Mouse (Mus musculus) midbrain, embryonic 16.5 days (tissue): ENCODE measurements around the gene Rpl11. TPM values are rescaled to one million over a fixed set of nuclear protein-coding genes. Genes with fewer than 3 reads are reported as not detected.
A peak's percentile ranks its signal among the peaks of the same experiment; 100 is the strongest.

Experiments
- ATAC-seq: fragments of 200-750 bp; cut with Nextera tagmentation; 2 replicates; pipeline ENCODE4 v1.8.0; 2017; ENCODE audit warnings: moderate TSS enrichment
- H3K27ac ChIP-seq: fragments of 300-500 bp; sonication (generic); 2 replicates; pipeline ENCODE4 v1.5.1; 2014; ENCODE audit warnings: mild to moderate bottlenecking, low read length, mixed read lengths
- H3K27me3 ChIP-seq: fragments of 300-500 bp; sonication (generic); 2 replicates; pipeline ENCODE4 v1.6.1; 2014; ENCODE audit warnings: low read depth, low read length, mixed read lengths; ENCODE audit not compliant: control insufficient read depth, insufficient read depth
- H3K36me3 ChIP-seq: fragments of 300-500 bp; sonication (generic); 2 replicates; pipeline ENCODE4 v1.6.1; 2014; ENCODE audit warnings: mild to moderate bottlenecking, low read length, moderate library complexity, mixed read lengths; ENCODE audit not compliant: control insufficient read depth, insufficient read depth
- H3K4me1 ChIP-seq: fragments of 300-500 bp; sonication (generic); 2 replicates; pipeline ENCODE4 v1.6.1; 2014; ENCODE audit warnings: mild to moderate bottlenecking, low read length, mixed read lengths; ENCODE audit not compliant: control insufficient read depth, insufficient read depth
- H3K4me2 ChIP-seq: fragments of 300-500 bp; sonication (generic); 2 replicates; pipeline ENCODE4 v1.6.1; 2014; ENCODE audit warnings: mild to moderate bottlenecking, low read length, mixed read lengths
- H3K4me3 ChIP-seq: fragments of 300-500 bp; sonication (generic); 2 replicates; pipeline ENCODE4 v1.5.1; 2014; ENCODE audit warnings: low read depth, mild to moderate bottlenecking, low read length, moderate library complexity, mixed read lengths
- H3K9ac ChIP-seq: fragments of 300-500 bp; sonication (generic); 2 replicates; pipeline ENCODE4 v1.6.1; 2014; ENCODE audit warnings: low read depth, low read length, mixed read lengths
- H3K9me3 ChIP-seq: fragments of 300-500 bp; sonication (generic); replicated peaks from 2 replicates; pipeline ENCODE4 v1.6.1; 2014; ENCODE audit warnings: mild to moderate bottlenecking, low read length, mixed read lengths; ENCODE audit not compliant: control insufficient read depth, poor library complexity, severe bottlenecking
- WGBS: fragments of 180-500 bp; shearing (Covaris S2); extraction: QIAGEN DNeasy Blood & Tissue Kit; methylation state at CpG from one replicate; pipeline ENCODE4 v1.1.7; 2014; 5-methylcytosine and 5-hydroxymethylcytosine counted together
- polyA plus RNA-seq: library from polyadenylated mRNA; unstranded; fragments of >200 nt; fragmentation: Nextera tagmentation; extraction: Ambion mirVana; gene quantifications from 2 replicates; pipeline ENCODE4 v1.2.1, GENCODE M21; 2015

The Rpl11 gene
- polyA plus RNA-seq, 1 experiment from 2014 or later = 245 TPM

- H3K27me3 ChIP-seq = no peaks in the 10 kb centered on the region
These were observed 615 bp upstream of the Rpl11 start for GRCm38 (mm10) chr4:136053843-136054242.

GRCm38 (mm10) chr4:136052534-136053246 is 538 bp downstream of the Rpl11 start:
- Histone ChIP-seq H3K4me2 (peak overlapping the region; percentile 78), H3K36me3 (peaks cover 20% of the 10 kb centered on the region), H3K9me3 (no peaks in the 10 kb centered on the region), H3K4me1 (peaks cover 20% of the 10 kb centered on the region), H3K27me3 (no peaks in the 10 kb centered on the region), H3K4me3 (peak overlapping the region; percentile 86), H3K9ac (peak overlapping the region; percentile 89), H3K27ac (peak overlapping the region; percentile 91)
- WGBS = 2% methylated on average over 50 of the region's 50 CpGs
- peak; percentile 91 for ATAC-seq

More at GRCm38 (mm10) chr4:136053843-136054242, 615 bp upstream of the Rpl11 start:
- peaks cover 20% of the 10 kb centered on the region for H3K4me1 ChIP-seq
- no peak overlapping the region for H3K4me2 ChIP-seq
- no peak overlapping the region for H3K27ac ChIP-seq
- H3K9ac ChIP-seq = no peak overlapping the region
- no peaks in the 10 kb centered on the region for H3K9me3 ChIP-seq
- no peak overlapping the region for H3K4me3 ChIP-seq
- ATAC-seq = no peak
- 79% methylated on average over 5 of the region's 5 CpGs for WGBS
- H3K36me3 ChIP-seq = peaks cover 18% of the 10 kb centered on the region

- Histone ChIP-seq H3K4me2 (peak overlapping the region; percentile 78), H3K4me3 (peak overlapping the region; percentile 86), H3K27ac (no peak overlapping the region), H3K27me3 (no peaks in the 10 kb centered on the region), H3K4me1 (peaks cover 20% of the 10 kb centered on the region), H3K9me3 (no peaks in the 10 kb centered on the region), H3K36me3 (peaks cover 20% of the 10 kb centered on the region), H3K9ac (peak overlapping the region; percentile 89)
- no peak for ATAC-seq
- WGBS = 9% methylated on average over 3 of the region's 3 CpGs
These were observed 1.2 kb downstream of the Rpl11 start for GRCm38 (mm10) chr4:136052060-136052459.

- H3K36me3 ChIP-seq = peaks cover 26% of the 10 kb centered on the region
- 92% methylated on average over 6 of the region's 6 CpGs for WGBS
These were observed 3.0 kb downstream of the Rpl11 start for GRCm38 (mm10) chr4:136050226-136050625.

GRCm38 (mm10) chr4:136048291-136049032 is 4.8 kb downstream of the Rpl11 start:
- H3K4me3 ChIP-seq = no peak overlapping the region
- H3K27me3 ChIP-seq = no peaks in the 10 kb centered on the region
- no peak for ATAC-seq
- H3K4me2 ChIP-seq = no peak overlapping the region
- H3K36me3 ChIP-seq = peaks cover 26% of the 10 kb centered on the region
- peaks cover 20% of the 10 kb centered on the region for H3K4me1 ChIP-seq
- WGBS = 75% methylated on average over 4 of the region's 4 CpGs
- no peak overlapping the region for H3K27ac ChIP-seq
- no peaks in the 10 kb centered on the region for H3K9me3 ChIP-seq
- H3K9ac ChIP-seq = no peak overlapping the region

More at GRCm38 (mm10) chr4:136050226-136050625, 3.0 kb downstream of the Rpl11 start:
- Histone ChIP-seq H3K9me3 (no peaks in the 10 kb centered on the region), H3K27me3 (no peaks in the 10 kb centered on the region), H3K4me1 (peaks cover 20% of the 10 kb centered on the region), H3K4me3 (no peak overlapping the region), H3K9ac (no peak overlapping the region), H3K27ac (no peak overlapping the region), H3K4me2 (no peak overlapping the region)
- ATAC-seq = no peak

- H3K4me2 ChIP-seq = no peak overlapping the region
- no peak overlapping the region for H3K9ac ChIP-seq
- H3K36me3 ChIP-seq = peaks cover 26% of the 10 kb centered on the region
- H3K4me1 ChIP-seq = peaks cover 20% of the 10 kb centered on the region
- WGBS = 52% methylated on average over 4 of the region's 4 CpGs
- H3K27me3 ChIP-seq = no peaks in the 10 kb centered on the region
- H3K9me3 ChIP-seq = no peaks in the 10 kb centered on the region
- no peak overlapping the region for H3K4me3 ChIP-seq
- H3K27ac ChIP-seq = no peak overlapping the region
- no peak for ATAC-seq
These were observed 5.6 kb downstream of the Rpl11 start for GRCm38 (mm10) chr4:136047626-136048025.

GRCm38 (mm10) chr4:136046888-136047287 is 6.3 kb downstream of the Rpl11 start:
- Histone ChIP-seq H3K4me1 (peaks cover 16% of the 10 kb centered on the region), H3K4me2 (no peak overlapping the region), H3K27ac (no peak overlapping the region), H3K9me3 (no peaks in the 10 kb centered on the region), H3K4me3 (no peak overlapping the region), H3K27me3 (no peaks in the 10 kb centered on the region), H3K36me3 (peaks cover 26% of the 10 kb centered on the region), H3K9ac (no peak overlapping the region)
- ATAC-seq = no peak
- 83% methylated on average over 6 of the region's 6 CpGs for WGBS

- H3K4me2 ChIP-seq = no peak overlapping the region
- no peaks in the 10 kb centered on the region for H3K9me3 ChIP-seq
- ATAC-seq = no peak
- H3K36me3 ChIP-seq = peaks cover 18% of the 10 kb centered on the region
- no peaks in the 10 kb centered on the region for H3K4me1 ChIP-seq
- WGBS = 87% methylated on average over 5 of the region's 5 CpGs
- no peak overlapping the region for H3K4me3 ChIP-seq
- H3K27ac ChIP-seq = no peak overlapping the region
- no peaks in the 10 kb centered on the region for H3K27me3 ChIP-seq
- H3K9ac ChIP-seq = no peak overlapping the region
These were observed 8.1 kb downstream of the Rpl11 start for GRCm38 (mm10) chr4:136045091-136045490.

GRCm38 (mm10) chr4:136043784-136044400 is 9.3 kb downstream of the Rpl11 start:
- ATAC-seq = no peak
- H3K4me2 ChIP-seq = no peak overlapping the region
- no peak overlapping the region for H3K4me3 ChIP-seq
- no peak overlapping the region for H3K27ac ChIP-seq
- H3K9ac ChIP-seq = no peak overlapping the region
- WGBS = 71% methylated on average over 6 of the region's 6 CpGs
- no peaks in the 10 kb centered on the region for H3K4me1 ChIP-seq
- H3K27me3 ChIP-seq = no peaks in the 10 kb centered on the region
- no peaks in the 10 kb centered on the region for H3K9me3 ChIP-seq
- peaks cover 9% of the 10 kb centered on the region; the same call in 1 of the 2 replicates for H3K36me3 ChIP-seq
